In genomic region chr3:95315844-95316550, GRCm38 (mm10) we compare ENCODE assay signal across 8 mouse cellular contexts. TPM values are rescaled to one million over a fixed set of nuclear protein-coding genes. Genes with fewer than 3 reads are reported as not detected.
DNase-seq lines count a peak whose midpoint lies in the region; ATAC-seq and TF ChIP-seq lines count a peak whose summit lies in the region.

No protein-coding gene starts in this region.

- TF ChIP-seq POLR2A in liver, adult 2 months (IDR thresholded peaks at IDR 0.05; ENCODE audit: extremely low read depth, insufficient read depth, low read length): no peak

- H3K4me2 ChIP-seq in embryonic facial prominence, embryonic 12.5 days (replicated peaks): peak overlapping the region; percentile 83
- peak overlapping the region; percentile 67 for H3K4me2 ChIP-seq in intestine, embryonic 14.5 days (ENCODE audit: low read length)
- peak overlapping the region; percentile 76 for H3K4me2 ChIP-seq in neural tube, embryonic 12.5 days (replicated peaks)

- peak overlapping the region; percentile 99 for H3K9ac ChIP-seq in liver, adult 2 months (ENCODE audit: low read depth, low read length)
- H3K9ac ChIP-seq in embryonic facial prominence, embryonic 12.5 days: peak overlapping the region; percentile 95
- peak overlapping the region; percentile 99 for H3K9ac ChIP-seq in intestine, embryonic 14.5 days (ENCODE audit: low read length)
- H3K9ac ChIP-seq in neural tube, embryonic 12.5 days: peak overlapping the region; percentile 93

- no peak for TF ChIP-seq CTCF in liver, adult 2 months (IDR thresholded peaks at IDR 0.05; ENCODE audit: low read depth, low read length)

- H3K4me1 ChIP-seq in liver, adult 2 months (ENCODE audit: control insufficient read depth, insufficient read depth, low read length): peaks cover 31% of the 10 kb centered on the region
- peaks cover 30% of the 10 kb centered on the region for H3K4me1 ChIP-seq in embryonic facial prominence, embryonic 12.5 days
- peaks cover 17% of the 10 kb centered on the region for H3K4me1 ChIP-seq in intestine, embryonic 14.5 days (replicated peaks; ENCODE audit: control insufficient read depth, insufficient read depth, low read length)
- H3K4me1 ChIP-seq in neural tube, embryonic 12.5 days: peaks cover 27% of the 10 kb centered on the region

- H3K27ac ChIP-seq in liver, adult 2 months (replicated peaks; ENCODE audit: insufficient read depth, low read depth, low read length): peak overlapping the region; percentile 88
- peak overlapping the region; percentile 95 for H3K27ac ChIP-seq in embryonic facial prominence, embryonic 12.5 days
- H3K27ac ChIP-seq in intestine, embryonic 14.5 days (ENCODE audit: low read depth): peak overlapping the region; percentile 97
- H3K27ac ChIP-seq in neural tube, embryonic 12.5 days: peak overlapping the region; percentile 72; the same call in 1 of the 2 replicates

- 2% methylated on average over 9 of the region's 9 CpGs for WGBS in liver, adult 2 months
- 14% methylated on average over 9 of the region's 9 CpGs for WGBS in embryonic facial prominence, embryonic 12.5 days
- WGBS in intestine, embryonic 14.5 days: 13% methylated on average over 9 of the region's 9 CpGs
- WGBS in neural tube, embryonic 12.5 days: 14% methylated on average over 9 of the region's 9 CpGs

- H3K79me2 ChIP-seq in liver, adult 2 months (ENCODE audit: control insufficient read depth, insufficient read depth, low read length): peaks cover 31% of the 10 kb centered on the region; the same call in 1 of the 2 replicates

- peaks cover 11% of the 10 kb centered on the region for H3K36me3 ChIP-seq in liver, adult 2 months (ENCODE audit: control insufficient read depth, insufficient read depth, low read length)
- peaks cover 19% of the 10 kb centered on the region for H3K36me3 ChIP-seq in embryonic facial prominence, embryonic 12.5 days
- peaks cover 15% of the 10 kb centered on the region for H3K36me3 ChIP-seq in intestine, embryonic 14.5 days (ENCODE audit: control insufficient read depth, insufficient read depth, low read length)
- peaks cover 12% of the 10 kb centered on the region for H3K36me3 ChIP-seq in neural tube, embryonic 12.5 days

- H3K4me3 ChIP-seq in liver, adult 2 months (ENCODE audit: insufficient read depth, low read depth, low read length): peak overlapping the region; percentile 92
- peak overlapping the region; percentile 70 for H3K4me3 ChIP-seq in embryonic facial prominence, embryonic 12.5 days
- peak overlapping the region; percentile 87 for H3K4me3 ChIP-seq in intestine, embryonic 14.5 days (ENCODE audit: low read depth, low read length)
- peak overlapping the region; percentile 87 for H3K4me3 ChIP-seq in neural tube, embryonic 12.5 days

- ATAC-seq in embryonic facial prominence, embryonic 12.5 days (ENCODE audit: insufficient number of reproducible peaks, insufficient read depth, low FRiP score, low TSS enrichment): no peak
- no peak for ATAC-seq in intestine, embryonic 14.5 days (replicated peaks; ENCODE audit: low FRiP score, low TSS enrichment, low read depth)
- ATAC-seq in neural tube, embryonic 12.5 days (ENCODE audit: low FRiP score, low read depth): no peak

- DNase-seq in liver, adult 2 months (ENCODE audit: extremely low read depth, low read depth, low spot score): peak; percentile 57
- DNase-seq in liver: no peak
- DNase-seq in intestine, embryonic 14.5 days (ENCODE audit: low spot score): no peak
- no peak for DNase-seq in thymus, adult 18-20 months
- DNase-seq in gastrocnemius, adult 8-10 months (ENCODE audit: low spot score in 2 of 2): no peak
- DNase-seq in embryo, embryonic 10.5 days (ENCODE audit: low spot score): no peak

- no peaks in the 10 kb centered on the region for H3K27me3 ChIP-seq in liver, adult 2 months (ENCODE audit: control insufficient read depth, insufficient read depth, low read length)
- H3K27me3 ChIP-seq in embryonic facial prominence, embryonic 12.5 days: no peaks in the 10 kb centered on the region
- H3K27me3 ChIP-seq in intestine, embryonic 14.5 days (replicated peaks; ENCODE audit: control insufficient read depth, insufficient read depth, low read length): no peaks in the 10 kb centered on the region
- H3K27me3 ChIP-seq in neural tube, embryonic 12.5 days (replicated peaks): no peaks in the 10 kb centered on the region

- H3K9me3 ChIP-seq in embryonic facial prominence, embryonic 12.5 days: no peaks in the 10 kb centered on the region
- no peaks in the 10 kb centered on the region for H3K9me3 ChIP-seq in intestine, embryonic 14.5 days (ENCODE audit: control insufficient read depth, low read length)
- no peaks in the 10 kb centered on the region for H3K9me3 ChIP-seq in neural tube, embryonic 12.5 days

RNA-seq across cellular contexts. Expression of gene Cers2, which starts 1.4 kb away (rescaled TPM):
- total RNA-seq in liver, adult 2 months (2014; rRNA removed): 283 and 284 TPM in 2 replicates
- polyA plus RNA-seq in liver, adult 2 months (2012; rRNA removed): 266 and 271 TPM in 2 replicates
- polyA plus RNA-seq in embryonic facial prominence, embryonic 12.5 days (2016; fragmentation: Nextera tagmentation; extraction: Ambion mirVana): 155 and 156 TPM in 2 replicates
- 130 and 143 TPM in 2 replicates for polyA plus RNA-seq in intestine, embryonic 14.5 days (2014; fragmentation: Nextera tagmentation; extraction: Ambion mirVana)
- polyA plus RNA-seq in neural tube, embryonic 12.5 days (2016; fragmentation: Nextera tagmentation; extraction: Ambion mirVana): 104 and 110 TPM in 2 replicates
- total RNA-seq in gastrocnemius, adult 8-10 months (2022): 10 to 100 TPM; 13.1 to 16.7 (median 15.3) TPM

RNA-seq across cellular contexts. Expression of gene Anxa9, which starts 9.0 kb away (rescaled TPM):
- 0.54 and 0.55 TPM in 2 replicates for total RNA-seq in liver, adult 2 months (2014; rRNA removed)
- polyA plus RNA-seq in liver, adult 2 months (2012; rRNA removed): 0.47 and 0.91 TPM in 2 replicates
- polyA plus RNA-seq in embryonic facial prominence, embryonic 12.5 days (2016; fragmentation: Nextera tagmentation; extraction: Ambion mirVana): 1.3 and 1.6 TPM in 2 replicates
- polyA plus RNA-seq in intestine, embryonic 14.5 days (2014; fragmentation: Nextera tagmentation; extraction: Ambion mirVana): 1.5 and 1.6 TPM in 2 replicates
- polyA plus RNA-seq in neural tube, embryonic 12.5 days (2016; fragmentation: Nextera tagmentation; extraction: Ambion mirVana): 0.94 and 1.2 TPM in 2 replicates
- total RNA-seq in gastrocnemius, adult 8-10 months (2022): not detected

RNA-seq across cellular contexts. Expression of gene Prune1, which starts 34.1 kb away (rescaled TPM):
- 7.6 and 7.8 TPM in 2 replicates for total RNA-seq in liver, adult 2 months (2014; rRNA removed)
- 11.3 and 12.8 TPM in 2 replicates for polyA plus RNA-seq in liver, adult 2 months (2012; rRNA removed)
- polyA plus RNA-seq in embryonic facial prominence, embryonic 12.5 days (2016; fragmentation: Nextera tagmentation; extraction: Ambion mirVana): 25.7 and 26.4 TPM in 2 replicates
- 16.5 and 20.6 TPM in 2 replicates for polyA plus RNA-seq in intestine, embryonic 14.5 days (2014; fragmentation: Nextera tagmentation; extraction: Ambion mirVana)
- 34.9 and 36.1 TPM in 2 replicates for polyA plus RNA-seq in neural tube, embryonic 12.5 days (2016; fragmentation: Nextera tagmentation; extraction: Ambion mirVana)
- total RNA-seq in gastrocnemius, adult 8-10 months (2022): 10 to 100 TPM; 47.7 to 58.8 (median 53.5) TPM

RNA-seq across cellular contexts. Expression of gene Mindy1, which starts 34.9 kb away (rescaled TPM):
- total RNA-seq in liver, adult 2 months (2014; rRNA removed): 56.6 and 63.6 TPM in 2 replicates
- polyA plus RNA-seq in liver, adult 2 months (2012; rRNA removed): 122 and 137 TPM in 2 replicates
- polyA plus RNA-seq in embryonic facial prominence, embryonic 12.5 days (2016; fragmentation: Nextera tagmentation; extraction: Ambion mirVana): 43.3 TPM in 2 replicates
- polyA plus RNA-seq in intestine, embryonic 14.5 days (2014; fragmentation: Nextera tagmentation; extraction: Ambion mirVana): 38.5 and 39.8 TPM in 2 replicates
- polyA plus RNA-seq in neural tube, embryonic 12.5 days (2016; fragmentation: Nextera tagmentation; extraction: Ambion mirVana): 51.3 and 51.5 TPM in 2 replicates
- total RNA-seq in gastrocnemius, adult 8-10 months (2022): 10 to 100 TPM; 25.4 to 29.7 (median 27.8) TPM

RNA-seq across cellular contexts. Expression of gene Setdb1, which starts 41.0 kb away (rescaled TPM):
- 13.3 and 15.7 TPM in 2 replicates for total RNA-seq in liver, adult 2 months (2014; rRNA removed)
- polyA plus RNA-seq in liver, adult 2 months (2012; rRNA removed): 6.3 and 8.6 TPM in 2 replicates
- polyA plus RNA-seq in embryonic facial prominence, embryonic 12.5 days (2016; fragmentation: Nextera tagmentation; extraction: Ambion mirVana): 61.8 and 63.6 TPM in 2 replicates
- polyA plus RNA-seq in intestine, embryonic 14.5 days (2014; fragmentation: Nextera tagmentation; extraction: Ambion mirVana): 45.2 and 51.3 TPM in 2 replicates
- 48.9 and 57.2 TPM in 2 replicates for polyA plus RNA-seq in neural tube, embryonic 12.5 days (2016; fragmentation: Nextera tagmentation; extraction: Ambion mirVana)
- total RNA-seq in gastrocnemius, adult 8-10 months (2022): 10 to 100 TPM in 2 of 4 experiments, 1 to 10 TPM in 2; 8.4 to 10.7 (median 10.1) TPM
